Mouse (Mus musculus) embryonic facial prominence, embryonic 11.5 days (tissue): ENCODE measurements around the gene Ube2c. TPM values are rescaled to one million over a fixed set of nuclear protein-coding genes. Genes with fewer than 3 reads are reported as not detected.

ENCODE experiments used
- ATAC-seq: fragments of 200-750 bp; cut with Nextera tagmentation; replicated peaks from 2 replicates; pipeline ENCODE4 v1.8.0; 2017; ENCODE audit warnings: low read depth; ENCODE audit not compliant: insufficient number of reproducible peaks, low FRiP score, low TSS enrichment
- DNase-seq: peaks from one replicate; pipeline ENCODE4 v3.0.0-alpha.2; 2015; ENCODE audit warnings: low spot score
- H3K27ac ChIP-seq: fragments of 300-500 bp; sonication (generic); replicated peaks from 2 replicates; pipeline ENCODE4 v1.5.1; 2014; ENCODE audit warnings: mild to moderate bottlenecking, low read depth, low read length, control low read depth
- H3K27me3 ChIP-seq: fragments of 300-500 bp; sonication (generic); 2 replicates; pipeline ENCODE4 v1.6.1; 2014; ENCODE audit warnings: mild to moderate bottlenecking, low read length, moderate library complexity, mixed read lengths; ENCODE audit not compliant: control insufficient read depth, insufficient read depth
- H3K36me3 ChIP-seq: fragments of 300-500 bp; sonication (generic); replicated peaks from 2 replicates; pipeline ENCODE4 v1.6.1; 2014; ENCODE audit warnings: low read depth, mild to moderate bottlenecking, low read length, moderate library complexity, mixed read lengths; ENCODE audit not compliant: control insufficient read depth, insufficient read depth
- H3K4me1 ChIP-seq: fragments of 300-500 bp; sonication (generic); 2 replicates; pipeline ENCODE4 v1.6.1; 2014; ENCODE audit warnings: low read length, mixed read lengths; ENCODE audit not compliant: control insufficient read depth, insufficient read depth
- H3K4me2 ChIP-seq: fragments of 300-500 bp; sonication (generic); 2 replicates; pipeline ENCODE4 v1.6.1; 2014; ENCODE audit warnings: low read depth, mild to moderate bottlenecking, control low read depth, low read length, moderate library complexity
- H3K4me3 ChIP-seq: fragments of 300-500 bp; sonication (generic); 2 replicates; pipeline ENCODE4 v1.5.1; 2014; ENCODE audit warnings: low read depth, low read length, control low read depth
- H3K9ac ChIP-seq: fragments of 300-500 bp; sonication (generic); replicated peaks from 2 replicates; pipeline ENCODE4 v1.6.1; 2014; ENCODE audit warnings: mild to moderate bottlenecking, control low read depth, low read length
- H3K9me3 ChIP-seq: fragments of 300-500 bp; sonication (generic); replicated peaks from 2 replicates; pipeline ENCODE4 v1.6.1; 2016; ENCODE audit warnings: mild to moderate bottlenecking, low read length, inconsistent platforms, mixed read lengths; ENCODE audit not compliant: control insufficient read depth
- WGBS: fragments of 180-500 bp; shearing (Covaris S2); extraction: QIAGEN DNeasy Blood & Tissue Kit; methylation state at CpG from one replicate; pipeline ENCODE4 v1.1.7; 2014; 5-methylcytosine and 5-hydroxymethylcytosine counted together
- polyA plus RNA-seq: library from polyadenylated mRNA; unstranded; fragments of >200 nt; fragmentation: Nextera tagmentation; extraction: Ambion mirVana; gene quantifications from 2 replicates; pipeline ENCODE4 v1.2.1, GENCODE M21; 2014

Ube2c gene
- polyA plus RNA-seq, 1 experiment from 2014 or later: 547 TPM

GRCm38 (mm10) chr2:164827146-164827850 lies 57.6 kb downstream of the Ube2c start:
- Histone ChIP-seq H3K4me1 (no peaks in the 10 kb centered on the region), H3K36me3 (no peaks in the 10 kb centered on the region; the same call in none of the 2 replicates), H3K27me3 (no peaks in the 10 kb centered on the region), H3K4me2 (no peak overlapping the region), H3K27ac (no peak overlapping the region), H3K4me3 (no peak overlapping the region), H3K9ac (no peak overlapping the region), H3K9me3 (no peaks in the 10 kb centered on the region)
- DNase-seq: no peak
- ATAC-seq: no peak
- 92% methylated on average over 15 of the region's 16 CpGs for whole genome bisulfite sequencing

Other genes with a start within 250 kb of the Ube2c start
- 47.1 and 52.2 TPM in 2 replicates for gene Wfdc2, start 207.5 kb upstream of the Ube2c start, polyA plus RNA-seq
- gene Spint3, start 196.4 kb upstream of the Ube2c start, polyA plus RNA-seq: not detected in 2 replicates
- not detected in 2 replicates for gene Wfdc6a, start 184.5 kb upstream of the Ube2c start, polyA plus RNA-seq
- gene Eppin, start 176.3 kb upstream of the Ube2c start, polyA plus RNA-seq: not detected in 2 replicates
- not detected in 2 replicates for gene Wfdc6b, start 156.4 kb upstream of the Ube2c start, polyA plus RNA-seq
- gene Wfdc8, start 156.3 kb upstream of the Ube2c start, polyA plus RNA-seq: not detected in 2 replicates
- not detected in 2 replicates for gene Wfdc16, start 131.1 kb upstream of the Ube2c start, polyA plus RNA-seq
- gene Wfdc10, start 113.9 kb upstream of the Ube2c start, polyA plus RNA-seq: not detected in 2 replicates
- not detected in 2 replicates for gene Wfdc9, start 113.3 kb upstream of the Ube2c start, polyA plus RNA-seq
- not detected in 2 replicates for gene Wfdc11, start 95.8 kb upstream of the Ube2c start, polyA plus RNA-seq
- gene Wfdc13, start 84.8 kb upstream of the Ube2c start, polyA plus RNA-seq: not detected in 2 replicates
- not detected in 2 replicates for gene Spint4, start 71.4 kb upstream of the Ube2c start, polyA plus RNA-seq
- not detected in 2 replicates for gene Spint5, start 54.6 kb upstream of the Ube2c start, polyA plus RNA-seq
- 0.38 and 0.46 TPM in 2 replicates for gene Wfdc3, start 24.0 kb upstream of the Ube2c start, polyA plus RNA-seq
- 82.0 and 83.1 TPM in 2 replicates for gene Dnttip1, start 23.9 kb upstream of the Ube2c start, polyA plus RNA-seq
- 4.3 and 11.2 TPM in 2 replicates for gene Tnnc2, start 10.1 kb downstream of the Ube2c start, polyA plus RNA-seq
- 9.9 and 10.5 TPM in 2 replicates for gene Snx21, start 15.9 kb downstream of the Ube2c start, polyA plus RNA-seq
- 9.6 and 11.6 TPM in 2 replicates for gene Acot8, start 35.0 kb downstream of the Ube2c start, polyA plus RNA-seq
- gene Zswim3, start 35.2 kb downstream of the Ube2c start, polyA plus RNA-seq: 9.8 and 11.3 TPM in 2 replicates
- 20.4 and 21.2 TPM in 2 replicates for gene Zswim1, start 52.8 kb downstream of the Ube2c start, polyA plus RNA-seq
- 0.36 TPM in 1 of 2 replicates, not detected in the other for gene Spata25, start 58.6 kb downstream of the Ube2c start, polyA plus RNA-seq
- gene Ctsa, start 63.0 kb downstream of the Ube2c start, polyA plus RNA-seq: 102 TPM in 2 replicates
- 3.0 and 4.7 TPM in 2 replicates for gene Neurl2, start 63.6 kb downstream of the Ube2c start, polyA plus RNA-seq
- gene Pltp, start 87.8 kb downstream of the Ube2c start, polyA plus RNA-seq: 41.8 and 50.2 TPM in 2 replicates
- gene Pcif1, start 109.4 kb downstream of the Ube2c start, polyA plus RNA-seq: 57.1 and 68.6 TPM in 2 replicates
- 8.0 and 10.0 TPM in 2 replicates for gene Zfp335, start 141.9 kb downstream of the Ube2c start, polyA plus RNA-seq
- 1.5 and 1.6 TPM in 2 replicates for gene Mmp9, start 170.9 kb downstream of the Ube2c start, polyA plus RNA-seq
- 0.94 and 1.4 TPM in 2 replicates for gene Slc12a5, start 190.9 kb downstream of the Ube2c start, polyA plus RNA-seq